Mouse (Mus musculus): Measurements from ENCODE around the gene Tgm7. TPM values are rescaled to one million over a fixed set of nuclear protein-coding genes. Genes with fewer than 3 reads are reported as not detected.

Tgm7 gene
- polyA plus RNA-seq, 1 experiment from 2014 or later, result 0.43 TPM

GRCm38 (mm10) chr2:121119260-121119659, 9.7 kb upstream of the Tgm7 start:
- Histone ChIP-seq H3K4me2 (ENCODE audit: low read length) (no peak overlapping the region), H3K4me1 (replicated peaks; ENCODE audit: insufficient read depth, low read length) (no peaks in the 10 kb centered on the region), H3K27ac (no peak overlapping the region), H3K4me3 (replicated peaks; ENCODE audit: low read depth, low read length) (no peak overlapping the region), H3K9ac (ENCODE audit: low read depth, low read length) (no peak overlapping the region), H3K36me3 (ENCODE audit: insufficient read depth, low read length) (no peaks in the 10 kb centered on the region), H3K27me3 (ENCODE audit: insufficient read depth, low read length) (no peaks in the 10 kb centered on the region), H3K9me3 (replicated peaks; ENCODE audit: low read length) (no peaks in the 10 kb centered on the region)
- no peak for TF ChIP-seq CTCF (IDR thresholded peaks at IDR 0.05; ENCODE audit: low read depth)
- 85% methylated on average over 3 of the region's 3 CpGs for WGBS
- ATAC-seq (replicated peaks; ENCODE audit: low FRiP score, low read depth), result no peak
- no peak for DNase-seq (ENCODE audit: low spot score)

GRCm38 (mm10) chr2:121115418-121115817, 5.8 kb upstream of the Tgm7 start:
- ATAC-seq (replicated peaks; ENCODE audit: low FRiP score, low read depth) (no peak), DNase-seq (ENCODE audit: low spot score) (peak; percentile 41)
- no peak overlapping the region for H3K4me3 ChIP-seq (replicated peaks; ENCODE audit: low read depth, low read length)
- no peak overlapping the region for H3K4me2 ChIP-seq (ENCODE audit: low read length)
- no peak for TF ChIP-seq CTCF (IDR thresholded peaks at IDR 0.05; ENCODE audit: low read depth)
- WGBS, result 65% methylated on average over 2 of the region's 2 CpGs
- H3K27me3 ChIP-seq (ENCODE audit: insufficient read depth, low read length), result no peaks in the 10 kb centered on the region
- no peaks in the 10 kb centered on the region for H3K4me1 ChIP-seq (replicated peaks; ENCODE audit: insufficient read depth, low read length)
- H3K27ac ChIP-seq, result no peak overlapping the region
- no peak overlapping the region for H3K9ac ChIP-seq (ENCODE audit: low read depth, low read length)
- H3K9me3 ChIP-seq (replicated peaks; ENCODE audit: low read length), result no peaks in the 10 kb centered on the region
- H3K36me3 ChIP-seq (ENCODE audit: insufficient read depth, low read length), result no peaks in the 10 kb centered on the region

- no peak overlapping the region for H3K4me3 ChIP-seq (replicated peaks; ENCODE audit: low read depth, low read length)
- no peak overlapping the region for H3K27ac ChIP-seq
- no peak for TF ChIP-seq CTCF (IDR thresholded peaks at IDR 0.05; ENCODE audit: low read depth)
- H3K27me3 ChIP-seq (ENCODE audit: insufficient read depth, low read length), result no peaks in the 10 kb centered on the region
- H3K36me3 ChIP-seq (ENCODE audit: insufficient read depth, low read length), result no peaks in the 10 kb centered on the region
- H3K9ac ChIP-seq (ENCODE audit: low read depth, low read length), result no peak overlapping the region
- ATAC-seq (replicated peaks; ENCODE audit: low FRiP score, low read depth) (no peak), DNase-seq (ENCODE audit: low spot score) (no peak)
- H3K4me2 ChIP-seq (ENCODE audit: low read length), result no peak overlapping the region
- no peaks in the 10 kb centered on the region for H3K4me1 ChIP-seq (replicated peaks; ENCODE audit: insufficient read depth, low read length)
- no peaks in the 10 kb centered on the region for H3K9me3 ChIP-seq (replicated peaks; ENCODE audit: low read length)
Observed at GRCm38 (mm10) chr2:121105940-121106339, 3.7 kb downstream of the Tgm7 start.

- no peaks in the 10 kb centered on the region for H3K4me1 ChIP-seq (replicated peaks; ENCODE audit: insufficient read depth, low read length)
- H3K27ac ChIP-seq, result no peak overlapping the region
- no peak overlapping the region for H3K4me3 ChIP-seq (replicated peaks; ENCODE audit: low read depth, low read length)
- peak overlapping the region; percentile 21; the same call in 1 of the 2 replicates for H3K4me2 ChIP-seq (ENCODE audit: low read length)
- peak; percentile 93 for DNase-seq (ENCODE audit: low spot score)
- 0 out of 2 replicates have a peak, but pooled peaks have one; percentile 49 for ATAC-seq (replicated peaks; ENCODE audit: low FRiP score, low read depth)
- H3K9me3 ChIP-seq (replicated peaks; ENCODE audit: low read length), result no peaks in the 10 kb centered on the region
- H3K36me3 ChIP-seq (ENCODE audit: insufficient read depth, low read length), result no peaks in the 10 kb centered on the region
- no peak overlapping the region for H3K9ac ChIP-seq (ENCODE audit: low read depth, low read length)
- 21% methylated on average over 9 of the region's 9 CpGs for WGBS
- no peaks in the 10 kb centered on the region for H3K27me3 ChIP-seq (ENCODE audit: insufficient read depth, low read length)
- peak; percentile 91 for TF ChIP-seq CTCF (IDR thresholded peaks at IDR 0.05; ENCODE audit: low read depth)
Observed at GRCm38 (mm10) chr2:121102051-121102450, 7.5 kb downstream of the Tgm7 start.

GRCm38 (mm10) chr2:121089751-121090150, 19.8 kb downstream of the Tgm7 start:
- H3K4me2 ChIP-seq (ENCODE audit: low read length), result no peak overlapping the region
- ATAC-seq (replicated peaks; ENCODE audit: low FRiP score, low read depth) (no peak), DNase-seq (ENCODE audit: low spot score) (no peak)
- no peaks in the 10 kb centered on the region for H3K9me3 ChIP-seq (replicated peaks; ENCODE audit: low read length)
- H3K27me3 ChIP-seq (ENCODE audit: insufficient read depth, low read length), result no peaks in the 10 kb centered on the region
- 60% methylated on average over 4 of the region's 4 CpGs for WGBS
- no peak for TF ChIP-seq CTCF (IDR thresholded peaks at IDR 0.05; ENCODE audit: low read depth)
- H3K4me3 ChIP-seq (replicated peaks; ENCODE audit: low read depth, low read length), result no peak overlapping the region
- no peaks in the 10 kb centered on the region for H3K36me3 ChIP-seq (ENCODE audit: insufficient read depth, low read length)
- H3K4me1 ChIP-seq (replicated peaks; ENCODE audit: insufficient read depth, low read length), result peaks cover 5% of the 10 kb centered on the region; the same call in 1 of the 2 replicates
- H3K27ac ChIP-seq, result no peak overlapping the region
- H3K9ac ChIP-seq (ENCODE audit: low read depth, low read length), result no peak overlapping the region

- DNase-seq (ENCODE audit: low spot score), result no peak
- H3K36me3 ChIP-seq (ENCODE audit: insufficient read depth, low read length), result no peaks in the 10 kb centered on the region
- no peak overlapping the region for H3K4me2 ChIP-seq (ENCODE audit: low read length)
- H3K27ac ChIP-seq, result no peak overlapping the region
- H3K27me3 ChIP-seq (ENCODE audit: insufficient read depth, low read length), result no peaks in the 10 kb centered on the region
- WGBS, result 92% methylated on average over 3 of the region's 3 CpGs
- no peak overlapping the region for H3K9ac ChIP-seq (ENCODE audit: low read depth, low read length)
- peaks cover 5% of the 10 kb centered on the region; the same call in 1 of the 2 replicates for H3K4me1 ChIP-seq (replicated peaks; ENCODE audit: insufficient read depth, low read length)
- H3K4me3 ChIP-seq (replicated peaks; ENCODE audit: low read depth, low read length), result no peak overlapping the region
- peak; percentile 15; the same call in 1 of the 2 replicates for TF ChIP-seq CTCF (IDR thresholded peaks at IDR 0.05; ENCODE audit: low read depth)
- H3K9me3 ChIP-seq (replicated peaks; ENCODE audit: low read length), result no peaks in the 10 kb centered on the region
- ATAC-seq (replicated peaks; ENCODE audit: low FRiP score, low read depth), result no peak
Observed at GRCm38 (mm10) chr2:121088507-121088906, 21.1 kb downstream of the Tgm7 start.

Measured in kidney, postnatal 0 days (tissue).